Comparison of ENCODE assay signal across 9 mouse cellular contexts in genomic region chr7:126693256-126693655, GRCm38 (mm10). TPM values are rescaled to one million over a fixed set of nuclear protein-coding genes. Genes with fewer than 3 reads are reported as not detected.
DNase-seq lines count a peak whose midpoint lies in the region; ATAC-seq and TF ChIP-seq lines count a peak whose summit lies in the region.
"Had no signal": no experiment of that assay in that cellular context is flagged by ENCODE, and none has a peak within 500 bp of the region (broad histone marks: within the 10 kb centered on the region; RNA-seq: fewer than 3 reads in every experiment).

No protein-coding gene starts in this region.

- no peaks in the 10 kb centered on the region for H3K27me3 ChIP-seq in hindbrain, embryonic 10.5 days (ENCODE audit: insufficient read depth, poor library complexity, severe bottlenecking)
- no peaks in the 10 kb centered on the region for H3K27me3 ChIP-seq in hindbrain, embryonic 16.5 days (replicated peaks; ENCODE audit: control insufficient read depth, insufficient read depth, low read length)
- no peaks in the 10 kb centered on the region for H3K27me3 ChIP-seq in forebrain, embryonic 11.5 days (ENCODE audit: control insufficient read depth, insufficient read depth, low read length)
- H3K27me3 ChIP-seq in hindbrain, postnatal 0 days (ENCODE audit: insufficient read depth, low read length): no peaks in the 10 kb centered on the region
- no peaks in the 10 kb centered on the region for H3K27me3 ChIP-seq in limb, embryonic 13.5 days
- no peaks in the 10 kb centered on the region for H3K27me3 ChIP-seq in splenic B cell, adult 2 months (ENCODE audit: control insufficient read depth, insufficient read depth, low read length, poor library complexity, severe bottlenecking)
- H3K27me3 ChIP-seq: embryonic facial prominence, embryonic 13.5 days had no signal

- peaks cover 49% of the 10 kb centered on the region for H3K36me3 ChIP-seq in hindbrain, embryonic 10.5 days
- H3K36me3 ChIP-seq in hindbrain, embryonic 16.5 days (ENCODE audit: control insufficient read depth, insufficient read depth, low read length): peaks cover 13% of the 10 kb centered on the region
- H3K36me3 ChIP-seq in forebrain, embryonic 11.5 days (ENCODE audit: control insufficient read depth, insufficient read depth, low read length): no peaks in the 10 kb centered on the region; the same call in 1 of the 2 replicates
- H3K36me3 ChIP-seq in hindbrain, postnatal 0 days (ENCODE audit: insufficient read depth, low read length): peaks cover 16% of the 10 kb centered on the region
- H3K36me3 ChIP-seq in limb, embryonic 13.5 days: peaks cover 39% of the 10 kb centered on the region
- H3K36me3 ChIP-seq in splenic B cell, adult 2 months (ENCODE audit: control insufficient read depth, insufficient read depth, low read length, poor library complexity, severe bottlenecking): peaks cover 4% of the 10 kb centered on the region

- no peak overlapping the region for H3K27ac ChIP-seq in hindbrain, embryonic 10.5 days
- H3K27ac ChIP-seq in hindbrain, embryonic 16.5 days (ENCODE audit: low read depth, low read length): no peak overlapping the region
- no peak overlapping the region for H3K27ac ChIP-seq in bone marrow macrophage, adult 2 months (ENCODE audit: insufficient read depth, low read depth, low read length)
- H3K27ac ChIP-seq in forebrain, embryonic 11.5 days (ENCODE audit: low read depth, low read length): no peak overlapping the region
- H3K27ac ChIP-seq in hindbrain, postnatal 0 days: no peak overlapping the region
- H3K27ac ChIP-seq in limb, embryonic 13.5 days: no peak overlapping the region
- H3K27ac ChIP-seq: embryonic facial prominence, embryonic 13.5 days had no signal

- peak; percentile 45 for TF ChIP-seq CTCF in bone marrow macrophage, adult 2 months (IDR thresholded peaks at IDR 0.05; ENCODE audit: low read depth, low read length)
- peak; percentile 88 for TF ChIP-seq CTCF in hindbrain, postnatal 0 days (IDR thresholded peaks at IDR 0.05; ENCODE audit: low read depth)

- no peak overlapping the region; the same call in none of the 2 replicates for H3K4me2 ChIP-seq in hindbrain, embryonic 16.5 days (ENCODE audit: low read length)
- H3K4me2 ChIP-seq in forebrain, embryonic 11.5 days (ENCODE audit: low read depth, low read length, severe bottlenecking): no peak overlapping the region
- H3K4me2 ChIP-seq in hindbrain, postnatal 0 days (ENCODE audit: low read depth, low read length): no peak overlapping the region
- H3K4me2 ChIP-seq in limb, embryonic 13.5 days (replicated peaks): 0 out of 2 replicates have a peak overlapping the region, but pooled peaks have one; percentile 28

- peak; percentile 73 for DNase-seq in hindbrain, embryonic 10.5 days (ENCODE audit: low spot score)
- peak; percentile 80 for DNase-seq in forebrain, embryonic 11.5 days (ENCODE audit: low spot score)
- DNase-seq in hindbrain, postnatal 0 days (ENCODE audit: low spot score): peak; percentile 91
- peak; percentile 81 to 87 for DNase-seq in natural killer cell, adult 2 months (ENCODE audit: low spot score in 2 of 2)
- peak; percentile 93 for DNase-seq in splenic B cell, adult 2 months (ENCODE audit: low read depth, low spot score)

- no peak for ATAC-seq in hindbrain, embryonic 16.5 days
- ATAC-seq in forebrain, embryonic 11.5 days (replicated peaks; ENCODE audit: low FRiP score): no peak
- ATAC-seq in hindbrain, postnatal 0 days: no peak
- no peak for ATAC-seq in limb, embryonic 13.5 days (ENCODE audit: low FRiP score, low read depth)

- H3K9ac ChIP-seq in hindbrain, embryonic 16.5 days (ENCODE audit: low read depth, low read length): no peak overlapping the region
- H3K9ac ChIP-seq in forebrain, embryonic 11.5 days (ENCODE audit: low read length): no peak overlapping the region
- H3K9ac ChIP-seq in hindbrain, postnatal 0 days (replicated peaks; ENCODE audit: low read length): no peak overlapping the region
- H3K9ac ChIP-seq in limb, embryonic 13.5 days: no peak overlapping the region
- H3K9ac ChIP-seq: embryonic facial prominence, embryonic 13.5 days had no signal

- H3K4me1 ChIP-seq in hindbrain, embryonic 10.5 days (replicated peaks): peaks cover 33% of the 10 kb centered on the region
- H3K4me1 ChIP-seq in hindbrain, embryonic 16.5 days (ENCODE audit: control insufficient read depth, insufficient read depth, low read depth, low read length): peaks cover 24% of the 10 kb centered on the region
- peaks cover 17% of the 10 kb centered on the region for H3K4me1 ChIP-seq in bone marrow macrophage, adult 2 months (ENCODE audit: control insufficient read depth, insufficient read depth, low read length)
- H3K4me1 ChIP-seq in forebrain, embryonic 11.5 days (replicated peaks; ENCODE audit: control insufficient read depth, insufficient read depth, low read length): peaks cover 15% of the 10 kb centered on the region
- H3K4me1 ChIP-seq in hindbrain, postnatal 0 days (ENCODE audit: insufficient read depth, low read length): no peaks in the 10 kb centered on the region; the same call in 1 of the 2 replicates
- H3K4me1 ChIP-seq in limb, embryonic 13.5 days: peaks cover 26% of the 10 kb centered on the region

- no peak for TF ChIP-seq POLR2A in bone marrow macrophage, adult 2 months (IDR thresholded peaks at IDR 0.05; ENCODE audit: borderline replicate concordance, low read depth, low read length)

- 39% methylated on average over 3 of the region's 3 CpGs for WGBS in hindbrain, embryonic 10.5 days
- WGBS in hindbrain, embryonic 16.5 days: 36% methylated on average over 3 of the region's 3 CpGs
- WGBS in forebrain, embryonic 11.5 days: 41% methylated on average over 3 of the region's 3 CpGs
- WGBS in hindbrain, postnatal 0 days: 31% methylated on average over 3 of the region's 3 CpGs
- 39% methylated on average over 3 of the region's 3 CpGs for WGBS in limb, embryonic 13.5 days

- no peak overlapping the region for H3K4me3 ChIP-seq in hindbrain, embryonic 10.5 days
- H3K4me3 ChIP-seq in hindbrain, embryonic 16.5 days (ENCODE audit: low read length): no peak overlapping the region
- H3K4me3 ChIP-seq in bone marrow macrophage, adult 2 months (ENCODE audit: insufficient read depth, low read length): no peak overlapping the region
- no peak overlapping the region for H3K4me3 ChIP-seq in forebrain, embryonic 11.5 days (ENCODE audit: low read depth, low read length)
- H3K4me3 ChIP-seq in hindbrain, postnatal 0 days (ENCODE audit: low read length): no peak overlapping the region
- H3K4me3 ChIP-seq in limb, embryonic 13.5 days: no peak overlapping the region
- H3K4me3 ChIP-seq: embryonic facial prominence, embryonic 13.5 days had no signal

- H3K9me3 ChIP-seq in hindbrain, embryonic 10.5 days: no peaks in the 10 kb centered on the region
- H3K9me3 ChIP-seq in hindbrain, embryonic 16.5 days (ENCODE audit: control insufficient read depth, low read length): no peaks in the 10 kb centered on the region
- H3K9me3 ChIP-seq in forebrain, embryonic 11.5 days (ENCODE audit: control insufficient read depth, low read length): no peaks in the 10 kb centered on the region
- H3K9me3 ChIP-seq in hindbrain, postnatal 0 days (ENCODE audit: low read length): no peaks in the 10 kb centered on the region
- H3K9me3 ChIP-seq in limb, embryonic 13.5 days: no peaks in the 10 kb centered on the region
- H3K9me3 ChIP-seq: embryonic facial prominence, embryonic 13.5 days had no signal

RNA-seq across cellular contexts. Expression of gene Bola2, which starts 1.9 kb away (rescaled TPM):
- 208 and 212 TPM in 2 replicates for polyA plus RNA-seq in hindbrain, embryonic 10.5 days (2016; fragmentation: Nextera tagmentation; extraction: Ambion mirVana)
- 130 and 133 TPM in 2 replicates for polyA plus RNA-seq in hindbrain, embryonic 16.5 days (2015; fragmentation: Nextera tagmentation; extraction: Ambion mirVana)
- 62.1 and 63.7 TPM in 2 replicates for polyA plus RNA-seq in bone marrow macrophage, adult 2 months (2012; ENCODE audit: insufficient read depth, insufficient read length, missing spikeins)
- 162 and 167 TPM in 2 replicates for polyA plus RNA-seq in forebrain, embryonic 11.5 days (2014; fragmentation: Nextera tagmentation; extraction: Ambion mirVana)
- 67.1 and 122 TPM in 2 replicates for total RNA-seq in hindbrain, postnatal 0 days (2014; rRNA removed)
- polyA plus RNA-seq in hindbrain, postnatal 0 days (2015; fragmentation: Nextera tagmentation; extraction: Ambion mirVana): 164 and 172 TPM in 2 replicates
- polyA plus RNA-seq in limb, embryonic 13.5 days (2015; fragmentation: Nextera tagmentation; extraction: Ambion mirVana): 134 and 138 TPM in 2 replicates

RNA-seq across cellular contexts. Expression of gene Slx1b, which starts 2.3 kb away (rescaled TPM):
- 15.3 and 16.6 TPM in 2 replicates for polyA plus RNA-seq in hindbrain, embryonic 10.5 days (2016; fragmentation: Nextera tagmentation; extraction: Ambion mirVana)
- polyA plus RNA-seq in hindbrain, embryonic 16.5 days (2015; fragmentation: Nextera tagmentation; extraction: Ambion mirVana): 13.4 and 15.0 TPM in 2 replicates
- 8.4 and 11.6 TPM in 2 replicates for polyA plus RNA-seq in bone marrow macrophage, adult 2 months (2012; ENCODE audit: insufficient read depth, insufficient read length, missing spikeins)
- 11.2 and 13.1 TPM in 2 replicates for polyA plus RNA-seq in forebrain, embryonic 11.5 days (2014; fragmentation: Nextera tagmentation; extraction: Ambion mirVana)
- total RNA-seq in hindbrain, postnatal 0 days (2014; rRNA removed): 17.0 and 17.6 TPM in 2 replicates
- polyA plus RNA-seq in hindbrain, postnatal 0 days (2015; fragmentation: Nextera tagmentation; extraction: Ambion mirVana): 8.6 and 9.3 TPM in 2 replicates
- 15.2 and 15.9 TPM in 2 replicates for polyA plus RNA-seq in limb, embryonic 13.5 days (2015; fragmentation: Nextera tagmentation; extraction: Ambion mirVana)

RNA-seq across cellular contexts. Expression of gene Coro1a, which starts 14.3 kb away (rescaled TPM):
- polyA plus RNA-seq in hindbrain, embryonic 10.5 days (2016; fragmentation: Nextera tagmentation; extraction: Ambion mirVana): 49.2 and 59.5 TPM in 2 replicates
- polyA plus RNA-seq in hindbrain, embryonic 16.5 days (2015; fragmentation: Nextera tagmentation; extraction: Ambion mirVana): 119 and 125 TPM in 2 replicates
- polyA plus RNA-seq in bone marrow macrophage, adult 2 months (2012; ENCODE audit: insufficient read depth, insufficient read length, missing spikeins): 622 and 668 TPM in 2 replicates
- 39.0 and 45.8 TPM in 2 replicates for polyA plus RNA-seq in forebrain, embryonic 11.5 days (2014; fragmentation: Nextera tagmentation; extraction: Ambion mirVana)
- total RNA-seq in hindbrain, postnatal 0 days (2014; rRNA removed): 113 and 150 TPM in 2 replicates
- 88.1 and 93.7 TPM in 2 replicates for polyA plus RNA-seq in hindbrain, postnatal 0 days (2015; fragmentation: Nextera tagmentation; extraction: Ambion mirVana)
- polyA plus RNA-seq in limb, embryonic 13.5 days (2015; fragmentation: Nextera tagmentation; extraction: Ambion mirVana): 34.1 and 36.6 TPM in 2 replicates

RNA-seq across cellular contexts. Expression of gene Sult1a1, which starts 17.0 kb away (rescaled TPM):
- polyA plus RNA-seq in hindbrain, embryonic 10.5 days (2016; fragmentation: Nextera tagmentation; extraction: Ambion mirVana): 0.19 and 0.30 TPM in 2 replicates
- 11.9 and 12.0 TPM in 2 replicates for polyA plus RNA-seq in hindbrain, embryonic 16.5 days (2015; fragmentation: Nextera tagmentation; extraction: Ambion mirVana)
- 42.3 and 56.8 TPM in 2 replicates for polyA plus RNA-seq in bone marrow macrophage, adult 2 months (2012; ENCODE audit: insufficient read depth, insufficient read length, missing spikeins)
- 0.21 and 0.52 TPM in 2 replicates for polyA plus RNA-seq in forebrain, embryonic 11.5 days (2014; fragmentation: Nextera tagmentation; extraction: Ambion mirVana)
- total RNA-seq in hindbrain, postnatal 0 days (2014; rRNA removed): 22.1 and 34.8 TPM in 2 replicates
- polyA plus RNA-seq in hindbrain, postnatal 0 days (2015; fragmentation: Nextera tagmentation; extraction: Ambion mirVana): 19.4 and 22.4 TPM in 2 replicates
- 4.6 and 4.8 TPM in 2 replicates for polyA plus RNA-seq in limb, embryonic 13.5 days (2015; fragmentation: Nextera tagmentation; extraction: Ambion mirVana)

RNA-seq across cellular contexts. Expression of gene Sgf29, which starts 44.1 kb away (rescaled TPM):
- 57.6 and 62.7 TPM in 2 replicates for polyA plus RNA-seq in hindbrain, embryonic 10.5 days (2016; fragmentation: Nextera tagmentation; extraction: Ambion mirVana)
- 54.9 and 56.5 TPM in 2 replicates for polyA plus RNA-seq in hindbrain, embryonic 16.5 days (2015; fragmentation: Nextera tagmentation; extraction: Ambion mirVana)
- polyA plus RNA-seq in bone marrow macrophage, adult 2 months (2012; ENCODE audit: insufficient read depth, insufficient read length, missing spikeins): 28.6 and 31.7 TPM in 2 replicates
- polyA plus RNA-seq in forebrain, embryonic 11.5 days (2014; fragmentation: Nextera tagmentation; extraction: Ambion mirVana): 53.6 and 72.3 TPM in 2 replicates
- total RNA-seq in hindbrain, postnatal 0 days (2014; rRNA removed): 35.1 and 36.3 TPM in 2 replicates
- 47.0 and 49.9 TPM in 2 replicates for polyA plus RNA-seq in hindbrain, postnatal 0 days (2015; fragmentation: Nextera tagmentation; extraction: Ambion mirVana)
- 56.8 and 63.8 TPM in 2 replicates for polyA plus RNA-seq in limb, embryonic 13.5 days (2015; fragmentation: Nextera tagmentation; extraction: Ambion mirVana)
